Mouse (Mus musculus) gastrocnemius, postnatal 10 days (tissue): ENCODE measurements around the gene Vmn1r18. TPM values are rescaled to one million over a fixed set of nuclear protein-coding genes. Genes with fewer than 3 reads are reported as not detected.
"Not testable (repeated sequence)": the region's sequence is repeated elsewhere in the genome, so short reads cannot be mapped to it uniquely, and the experiment has no call there.

ENCODE experiments used
- DNase-seq: peaks from one replicate; pipeline ENCODE4 v3.0.0; 2021; ENCODE audit warnings: mixed read lengths
- long read RNA-seq, 2 experiments: library from polyadenylated mRNA; stranded (forward); transcript quantifications; one replicate each; pipeline ENCODE4 v2.0.0; 2021
- total RNA-seq, 2 experiments: library from RNA; stranded (reverse); gene quantifications; 2 replicates each; pipeline ENCODE4 v1.2.3; 2021

Gene Vmn1r18
- total RNA-seq, result not detected
- long read RNA-seq, experiment 1, result 0 reads
- long read RNA-seq, experiment 2, result 0 reads

GRCm38 (mm10) chr6:57395683-57396082 is at the start of gene Vmn1r18:
TSS of gene Vmn1r18 (minus strand) at chr6:57395783.
- no peak for DNase-seq

GRCm38 (mm10) chr6:57431196-57431595 is 35.6 kb upstream of the Vmn1r18 start:
- no peak for DNase-seq

GRCm38 (mm10) chr6:57428630-57429029 is 33.0 kb upstream of the Vmn1r18 start, which contains the start of gene Vmn1r20:
TSS of gene Vmn1r20 (plus strand) at chr6:57428930.
- DNase-seq, result no peak

GRCm38 (mm10) chr6:57403480-57403879 is 7.9 kb upstream of the Vmn1r18 start, which contains the start of gene Vmn1r19:
TSS of gene Vmn1r19 (plus strand) at chr6:57403780.
- DNase-seq, result not testable (repeated sequence)

GRCm38 (mm10) chr6:57367496-57367895 is 28.1 kb downstream of the Vmn1r18 start:
- no peak for DNase-seq

DNA sequence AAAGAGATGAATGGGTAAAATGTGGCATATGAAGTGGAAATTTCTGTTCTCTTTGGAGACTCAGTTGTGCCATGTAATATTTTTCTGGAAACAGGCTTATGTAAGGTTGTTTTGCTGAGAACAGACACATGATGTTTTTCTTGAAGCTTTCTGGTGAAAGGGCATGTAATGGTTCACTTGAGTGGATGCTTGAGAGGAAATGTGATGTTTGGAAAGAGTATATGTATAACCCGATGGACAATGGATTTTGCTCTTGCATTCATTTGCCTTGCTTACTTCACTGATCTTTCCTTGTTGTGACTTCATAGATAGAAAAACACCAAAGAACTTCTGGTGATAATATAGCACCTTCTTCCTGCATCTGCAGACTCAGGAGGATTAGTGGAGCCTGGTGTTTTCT is 29.7 kb downstream of the Vmn1r18 start:
- not testable (repeated sequence) for DNase-seq

DNA sequence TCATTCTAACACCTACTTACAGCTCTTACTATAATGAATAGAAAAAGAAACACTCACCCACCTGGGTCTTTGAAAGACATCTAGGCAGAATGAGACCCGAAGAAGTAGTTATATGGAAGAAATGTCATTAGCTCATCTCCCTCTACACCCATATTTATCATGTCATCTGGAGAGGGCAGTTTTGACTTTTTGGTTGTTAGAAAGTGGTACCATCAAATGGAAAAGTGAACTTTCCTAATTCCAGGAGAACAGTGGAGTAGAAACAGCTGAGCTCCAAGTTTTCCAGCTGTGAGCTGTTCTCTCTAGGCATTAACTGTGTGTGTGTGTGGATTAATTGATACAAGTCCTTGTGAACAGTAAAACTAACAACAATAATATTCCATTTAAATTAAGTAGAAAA is 32.0 kb downstream of the Vmn1r18 start, which contains the start of gene Vmn1r17:
TSS of gene Vmn1r17 (minus strand) at position 101 of the 400 bp plus-strand sequence.
- no peak for DNase-seq

- no peak for DNase-seq
Observed at GRCm38 (mm10) chr6:57356864-57357263, 38.7 kb downstream of the Vmn1r18 start.

GRCm38 (mm10) chr6:57329394-57329793 is 66.2 kb downstream of the Vmn1r18 start, which contains the start of gene Vmn1r16:
TSS of gene Vmn1r16 (minus strand) at chr6:57329494.
- no peak for DNase-seq

Other genes with a start within 250 kb of the Vmn1r18 start
- not detected for gene Vmn1r12, start 238.9 kb downstream of the Vmn1r18 start, total RNA-seq
- not detected for gene Vmn1r13, start 192.5 kb downstream of the Vmn1r18 start, total RNA-seq
- gene Vmn1r14, start 164.1 kb downstream of the Vmn1r18 start, total RNA-seq, result not detected
- gene Vmn1r15, start 137.8 kb downstream of the Vmn1r18 start, total RNA-seq, result not detected
- not detected for gene Vmn1r16, start 66.3 kb downstream of the Vmn1r18 start, total RNA-seq
- not detected for gene Vmn1r17, start 32.1 kb downstream of the Vmn1r18 start, total RNA-seq
- gene Vmn1r19, start 8.0 kb upstream of the Vmn1r18 start, total RNA-seq, result not detected
- not detected for gene Vmn1r20, start 33.1 kb upstream of the Vmn1r18 start, total RNA-seq
- 10 to 100 TPM in 1 of 2 experiments, 1 to 10 TPM in 1; 7.9 to 11.1 TPM for gene Ppm1k, start 139.7 kb upstream of the Vmn1r18 start, total RNA-seq
- 1 to 10 TPM; 1.5 to 1.9 TPM for gene Herc6, start 185.2 kb upstream of the Vmn1r18 start, total RNA-seq